Mouse (Mus musculus): ENCODE results near the gene Art2b.
"Not testable (repeated sequence)": the region's sequence is repeated elsewhere in the genome, so short reads cannot be mapped to it uniquely, and the experiment has no call there.

- not testable (repeated sequence) for TF ChIP-seq CTCF (IDR thresholded peaks at IDR 0.05; ENCODE audit: extremely low read depth, insufficient read length, insufficient replicate concordance, low read depth, low read length); POLR2A (IDR thresholded peaks at IDR 0.05; ENCODE audit: low read depth, low read length)
Observed at GRCm38 (mm10) chr7:101612786-101613527, 27.6 kb upstream of the Art2b start.
